Mouse (Mus musculus) liver (tissue): ENCODE results near the gene Nlrc5.
"Not testable (repeated sequence)": the region's sequence is repeated elsewhere in the genome, so short reads cannot be mapped to it uniquely, and the experiment has no call there.

Experiments used
- DNase-seq: peaks from one replicate; pipeline ENCODE4 v3.0.0-alpha.2; 2020; ENCODE audit warnings: mixed read lengths

The Nlrc5 gene

DNA sequence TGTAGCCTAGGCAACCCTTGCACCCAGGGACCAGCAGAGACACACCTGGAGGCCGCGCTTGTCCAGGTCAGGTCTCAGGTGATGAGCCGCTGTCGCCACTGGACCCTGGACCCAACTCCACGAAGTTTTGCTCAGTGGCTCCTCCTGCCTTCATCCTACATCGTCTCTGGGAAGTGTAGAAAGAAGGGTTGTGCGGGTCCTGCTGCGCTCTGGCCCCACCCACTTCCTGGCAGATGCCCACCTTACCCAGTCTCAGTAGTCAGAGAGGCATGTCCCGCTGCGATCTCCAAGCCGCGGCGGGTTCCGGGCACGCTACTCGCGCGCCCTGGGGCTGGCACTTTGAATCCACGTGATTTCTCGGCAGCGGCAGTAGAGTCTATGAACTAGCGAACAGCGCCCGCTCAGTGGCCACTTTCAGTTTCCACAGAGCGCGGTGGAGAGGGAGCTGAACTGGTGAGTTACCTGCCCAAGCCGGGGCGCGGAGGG, at the start of gene Nlrc5:
Gene Nlrc5 (plus strand): TSS at position 376 of the 486 bp plus-strand sequence.
- DNase-seq, result peak; percentile 47

DNA sequence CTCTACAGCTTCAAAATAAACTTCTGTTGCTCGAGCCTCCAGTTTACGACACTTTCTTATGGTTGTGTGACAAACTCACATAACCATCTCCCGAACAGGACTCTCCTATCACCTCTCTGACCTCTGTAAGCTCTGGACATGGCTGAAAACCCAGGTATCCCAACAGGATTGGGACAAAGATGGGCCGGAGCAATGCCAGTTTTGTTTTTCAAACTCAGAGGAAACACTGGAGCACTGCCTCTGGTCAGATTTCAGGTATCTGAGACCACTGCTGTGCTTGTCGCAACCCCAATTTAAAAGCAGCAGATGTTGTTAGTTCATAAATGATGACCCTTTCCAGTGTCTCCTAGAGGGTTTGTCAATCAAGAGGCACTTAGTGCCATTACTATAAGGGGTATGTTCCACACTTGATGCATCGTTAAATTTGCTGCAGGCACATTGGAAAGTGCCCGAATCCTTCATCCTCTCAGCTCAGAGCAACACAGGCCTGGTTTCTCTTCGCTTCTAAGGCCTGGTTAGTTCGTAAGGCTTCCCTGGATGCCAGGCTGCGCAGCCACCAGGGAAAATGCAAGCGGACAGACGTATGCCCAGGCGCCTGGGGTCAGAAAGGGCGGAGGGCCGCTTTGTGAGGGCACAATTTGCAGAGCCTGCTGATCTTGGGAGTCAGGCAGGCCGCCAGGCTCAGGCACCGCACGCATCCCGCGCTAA, 48.5 kb upstream of the Nlrc5 start:
- no peak for DNase-seq

DNA sequence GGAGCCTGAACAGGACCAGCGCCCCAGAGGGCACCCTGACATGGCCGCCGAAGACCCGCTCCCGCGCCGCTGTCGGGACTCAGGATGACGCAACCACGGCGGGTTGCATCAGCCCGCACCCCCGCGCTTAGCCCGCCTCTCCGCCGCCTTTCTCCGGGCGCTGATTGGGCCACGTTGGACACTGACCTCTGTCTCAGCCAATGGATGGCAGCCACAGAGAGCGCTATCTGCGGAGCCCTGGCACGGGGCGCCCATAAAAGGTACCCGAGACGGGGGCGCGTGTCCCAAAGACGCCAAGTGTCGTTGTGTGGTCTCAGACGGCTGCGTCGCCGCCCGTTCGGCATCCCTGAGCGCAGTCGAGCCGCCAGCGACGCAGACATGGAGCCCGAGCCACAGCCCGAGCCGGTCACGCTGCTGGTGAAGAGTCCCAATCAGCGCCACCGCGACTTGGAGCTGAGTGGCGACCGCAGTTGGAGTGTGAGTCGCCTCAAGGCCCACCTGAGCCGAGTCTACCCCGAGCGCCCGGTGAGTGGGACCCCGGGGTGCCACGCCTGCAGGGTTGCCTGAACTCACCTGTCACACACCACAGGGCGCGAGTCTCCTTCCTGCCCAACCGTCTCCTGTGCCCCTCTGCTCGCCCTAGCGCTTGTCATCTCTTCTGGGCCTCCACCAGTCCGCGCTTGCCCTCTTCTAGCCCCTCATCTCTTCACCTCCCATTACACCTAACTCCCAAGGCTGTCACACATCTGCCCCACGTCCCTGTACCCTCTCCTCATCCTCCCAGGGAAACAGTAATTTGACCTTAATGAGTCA, 47.7 kb upstream of the Nlrc5 start, which contains the start of gene Herpud1:
Gene Herpud1 (plus strand): TSS at position 225 of the 813 bp plus-strand sequence.
- peak; percentile 98 for DNase-seq

DNA sequence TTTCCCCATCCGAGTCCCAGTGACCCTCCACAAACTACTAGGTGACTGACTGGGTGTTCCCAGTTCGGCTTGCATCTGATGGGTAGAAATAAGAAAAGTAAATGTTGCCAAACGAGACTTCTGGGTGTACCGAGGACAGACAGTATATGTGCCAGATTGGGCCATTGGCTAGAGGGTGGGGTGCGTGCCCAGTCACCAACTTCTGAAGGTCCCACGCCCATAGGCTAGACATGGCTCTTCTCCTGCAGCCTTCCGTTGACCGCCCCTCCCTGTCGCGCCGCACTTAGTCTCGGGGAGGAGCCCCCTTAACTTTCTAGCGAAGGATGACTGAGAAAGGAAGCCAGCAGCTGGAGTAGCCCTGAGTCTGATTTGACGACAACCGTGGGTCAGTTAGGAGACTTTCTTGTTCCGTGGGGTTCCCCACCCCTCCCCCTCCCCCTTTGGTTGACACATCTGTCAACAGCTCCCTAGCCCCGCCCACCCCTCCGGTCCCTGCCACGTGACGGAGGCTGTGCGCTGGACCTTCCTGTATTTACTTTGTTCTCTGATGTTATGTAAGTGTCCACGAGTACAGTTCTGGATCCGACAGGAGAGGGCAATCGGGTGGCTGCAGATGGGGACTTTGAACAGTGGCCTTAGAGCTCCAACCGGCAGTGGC, 47.0 kb upstream of the Nlrc5 start:
- peak; percentile 94 for DNase-seq

DNA sequence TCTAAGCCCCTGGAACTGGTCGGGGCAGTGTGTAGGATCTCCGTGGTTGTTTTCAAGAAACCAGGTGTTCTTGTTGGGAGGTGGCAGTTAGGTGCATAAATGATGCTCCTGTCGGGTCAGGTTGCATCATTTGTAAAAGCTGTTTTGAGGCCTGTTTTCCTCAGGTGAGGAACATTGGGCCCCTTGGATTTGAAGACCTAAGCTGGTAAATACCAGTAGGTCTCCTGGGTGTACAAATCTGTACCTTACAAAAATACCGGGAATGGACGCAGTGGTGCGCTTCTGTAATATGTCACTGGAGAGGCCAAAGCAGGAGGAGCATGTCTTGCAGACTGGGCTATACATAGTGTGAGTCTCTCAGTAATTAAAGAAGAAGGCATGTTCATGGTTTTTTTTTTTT, 46.4 kb upstream of the Nlrc5 start:
- DNase-seq, result no peak

DNA sequence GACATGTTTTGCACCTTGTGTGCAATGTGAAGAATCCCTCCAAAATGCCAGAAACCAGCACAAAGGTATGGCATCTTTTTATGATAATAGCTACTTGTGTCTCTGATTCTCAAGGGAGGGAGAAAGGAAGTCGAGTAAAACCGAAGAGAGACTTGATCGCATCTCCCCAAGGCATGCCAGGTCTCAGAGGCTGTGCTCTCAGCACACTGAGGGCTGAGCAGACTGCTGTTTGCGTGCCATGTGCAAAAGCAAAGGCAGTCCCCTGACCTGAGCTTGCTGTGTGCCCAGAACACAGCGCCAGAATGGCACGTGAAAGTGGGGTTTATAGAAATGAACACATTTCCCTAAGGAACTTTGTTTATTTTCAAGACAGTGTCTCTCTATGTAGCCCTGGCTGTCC, 44.6 kb upstream of the Nlrc5 start:
- no peak for DNase-seq

DNA sequence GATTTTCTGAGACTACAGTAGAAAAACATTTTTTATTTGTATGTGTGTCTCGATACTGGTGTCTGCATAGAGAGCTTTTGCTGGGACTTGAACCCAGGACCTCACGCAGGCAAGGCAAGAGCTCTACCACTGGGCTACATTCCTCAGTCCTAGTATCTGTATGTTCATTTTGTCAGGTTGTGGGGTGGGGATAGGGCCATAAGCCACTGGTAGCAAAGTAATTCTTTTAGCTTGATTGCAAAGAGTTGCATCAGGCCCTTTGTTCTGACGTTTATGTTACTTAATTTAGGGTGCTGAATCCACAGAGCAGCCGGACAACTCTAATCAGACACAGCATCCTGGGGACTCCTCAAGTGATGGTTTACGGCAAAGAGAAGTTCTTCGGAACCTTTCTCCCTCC, 43.7 kb upstream of the Nlrc5 start:
- DNase-seq, result no peak

DNA sequence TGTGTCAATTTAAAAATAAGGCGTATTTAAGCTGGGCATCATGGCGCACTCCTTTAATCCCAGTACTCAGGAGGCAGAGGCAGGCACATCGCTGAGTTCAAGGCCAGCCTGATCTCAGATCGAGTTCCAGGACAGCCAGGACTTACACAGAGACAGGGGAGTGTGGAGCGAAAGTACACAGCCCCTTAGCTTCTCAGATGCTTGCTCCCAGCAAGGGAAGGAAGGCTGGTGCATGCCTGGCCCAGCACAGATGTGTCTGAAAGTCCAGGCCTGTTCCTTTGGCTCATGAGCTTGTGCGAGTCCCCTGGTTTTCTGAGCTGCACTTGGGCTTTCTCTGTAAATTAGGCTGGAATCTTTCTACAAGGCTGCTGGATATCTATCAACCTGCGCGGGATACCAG, 43.2 kb upstream of the Nlrc5 start:
- no peak for DNase-seq

DNA sequence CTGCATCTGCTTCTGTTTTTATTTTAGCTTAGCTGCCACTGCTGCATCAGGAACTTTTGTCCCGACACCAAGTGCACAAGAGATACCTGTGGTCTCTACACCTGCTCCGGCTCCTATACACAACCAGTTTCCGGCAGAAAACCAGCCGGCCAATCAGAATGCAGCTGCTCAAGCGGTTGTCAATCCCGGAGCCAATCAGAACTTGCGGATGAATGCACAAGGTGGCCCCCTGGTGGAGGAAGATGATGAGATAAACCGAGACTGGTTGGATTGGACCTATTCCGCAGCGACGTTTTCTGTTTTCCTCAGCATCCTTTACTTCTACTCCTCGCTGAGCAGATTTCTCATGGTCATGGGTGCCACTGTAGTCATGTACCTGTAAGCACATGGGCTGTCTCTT, 42.0 kb upstream of the Nlrc5 start:
- peak; percentile 53 for DNase-seq

DNA sequence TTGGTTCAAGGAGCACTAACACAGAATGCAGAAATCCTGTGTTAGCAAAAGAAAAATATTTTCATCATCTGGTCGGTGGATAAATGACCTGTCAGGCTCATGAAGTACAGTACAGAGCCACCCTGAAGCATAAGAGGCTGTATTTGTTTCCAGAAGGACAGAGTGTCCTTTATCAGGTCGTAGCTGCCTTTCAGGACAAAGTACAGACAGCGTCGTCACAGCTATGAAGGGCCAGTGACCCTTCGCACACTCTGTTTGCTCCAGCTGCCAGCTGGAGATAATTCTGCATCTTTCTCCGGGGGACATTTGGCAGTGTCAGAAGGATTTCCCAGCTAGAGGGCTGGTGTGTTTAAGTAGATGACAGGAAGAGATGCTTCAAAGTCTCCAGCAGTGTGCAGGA, 41.5 kb upstream of the Nlrc5 start:
- no peak for DNase-seq

DNA sequence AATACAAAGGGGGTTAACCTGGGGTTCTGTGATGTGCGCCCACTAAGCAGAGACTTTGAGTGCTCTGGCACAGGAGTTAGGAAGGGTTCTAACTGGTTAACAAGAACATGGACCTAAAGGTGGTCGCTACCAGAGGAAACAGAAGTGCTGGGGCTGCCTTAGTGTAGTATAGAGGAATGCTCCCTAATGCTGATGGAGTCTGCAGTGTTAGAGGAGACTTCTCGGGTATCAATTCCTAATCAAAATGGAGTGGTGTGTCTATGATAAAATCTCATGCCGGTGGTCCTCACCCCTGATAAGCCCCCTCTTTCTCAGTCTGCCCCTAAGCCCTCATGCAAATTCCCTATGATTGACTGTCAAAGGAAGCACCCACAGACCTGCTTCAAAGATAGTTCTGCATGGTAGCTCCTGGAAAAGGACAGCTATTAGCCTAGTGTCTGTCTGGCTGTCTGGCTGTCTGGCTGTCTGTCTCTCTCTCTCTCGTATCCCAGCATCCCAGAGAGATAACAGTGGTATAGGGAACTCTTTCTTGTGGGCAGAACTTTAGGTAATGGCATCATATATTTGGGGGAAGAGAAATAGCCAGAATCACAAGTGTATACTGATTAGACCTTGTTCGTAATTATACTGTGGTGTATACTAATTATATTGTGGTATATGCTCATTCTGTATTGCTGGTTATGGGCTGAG, 38.2 kb upstream of the Nlrc5 start:
- no peak for DNase-seq

DNA sequence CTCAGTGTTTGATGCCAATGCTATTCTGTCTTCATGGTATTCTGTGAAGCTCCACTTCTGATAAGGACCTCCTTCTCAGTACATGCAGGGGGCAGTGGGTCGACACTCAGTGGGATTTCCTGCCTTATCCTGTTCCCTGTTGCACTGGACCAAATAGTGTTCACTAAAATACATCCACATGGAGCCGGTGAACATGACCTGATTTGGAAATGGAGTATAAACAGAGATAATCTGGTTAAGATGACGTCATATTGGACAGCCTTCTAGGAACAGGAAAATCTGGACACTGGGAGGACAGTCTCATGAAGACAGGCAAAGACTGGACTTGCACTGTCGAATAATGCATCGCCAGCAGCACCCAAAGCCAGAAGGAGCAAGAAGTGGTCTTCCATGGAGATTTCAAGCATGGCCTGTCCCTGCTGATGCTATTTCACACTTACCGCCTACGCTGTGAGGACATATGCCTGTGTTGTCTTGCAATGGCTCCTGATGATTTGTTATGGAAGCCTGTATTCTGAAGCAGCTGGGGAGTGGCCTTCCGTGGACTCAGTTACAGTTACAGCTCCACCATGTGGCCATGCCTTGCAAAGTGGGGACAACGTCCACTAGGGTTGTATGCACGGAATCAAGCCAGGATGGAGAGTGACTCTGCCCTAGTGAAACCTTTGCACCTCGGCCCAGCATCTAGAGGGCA, 37.0 kb upstream of the Nlrc5 start:
- DNase-seq, result peak; percentile 66

DNA sequence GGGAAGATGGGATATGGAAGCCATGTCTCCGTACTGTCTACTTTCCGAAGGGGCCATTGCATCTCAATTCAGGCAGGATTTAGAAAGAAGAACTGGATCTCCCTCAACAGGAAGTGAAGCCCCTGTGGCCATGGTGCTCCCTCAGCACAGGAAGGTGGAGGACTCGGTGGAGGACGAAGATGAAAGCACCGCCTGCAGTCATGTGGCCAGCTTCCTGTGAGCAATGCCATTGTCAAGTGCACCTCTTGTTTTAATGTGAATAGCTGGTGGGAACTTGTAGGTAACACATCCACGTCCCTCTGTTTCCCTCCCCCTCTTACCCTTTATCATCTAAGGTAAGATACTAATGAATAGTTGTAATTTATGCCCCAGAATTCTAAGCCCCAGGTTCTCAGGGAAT, 35.6 kb upstream of the Nlrc5 start:
- DNase-seq, result no peak

DNA sequence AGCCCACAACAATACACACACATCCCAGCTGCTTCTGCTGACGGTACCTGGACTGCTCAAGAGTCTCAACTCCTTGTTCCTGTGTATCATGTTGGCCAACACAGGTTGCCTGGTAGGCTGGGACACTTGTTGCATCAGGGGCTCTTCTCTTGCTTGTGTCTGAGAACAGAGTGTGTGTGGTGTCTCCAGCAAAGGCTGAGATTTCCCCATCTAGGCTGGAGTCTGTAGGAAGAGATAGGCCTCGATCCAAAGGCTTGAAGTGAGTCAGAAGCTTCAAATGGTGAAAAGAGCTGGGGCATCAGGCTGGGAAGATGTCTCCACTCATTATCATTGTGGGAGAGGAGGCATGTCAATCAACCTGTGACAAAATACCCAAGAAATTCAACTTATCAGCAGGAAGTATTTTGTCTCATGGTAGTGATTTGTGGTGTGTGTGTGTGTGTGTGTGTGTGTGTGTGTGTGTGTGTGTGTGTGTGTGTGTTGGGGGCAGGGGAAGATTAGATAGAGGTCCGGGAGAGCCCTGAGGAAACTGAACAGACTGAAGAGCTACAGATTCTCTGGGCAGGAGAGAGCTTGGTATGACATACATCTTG, 34.7 kb upstream of the Nlrc5 start:
- no peak for DNase-seq

DNA sequence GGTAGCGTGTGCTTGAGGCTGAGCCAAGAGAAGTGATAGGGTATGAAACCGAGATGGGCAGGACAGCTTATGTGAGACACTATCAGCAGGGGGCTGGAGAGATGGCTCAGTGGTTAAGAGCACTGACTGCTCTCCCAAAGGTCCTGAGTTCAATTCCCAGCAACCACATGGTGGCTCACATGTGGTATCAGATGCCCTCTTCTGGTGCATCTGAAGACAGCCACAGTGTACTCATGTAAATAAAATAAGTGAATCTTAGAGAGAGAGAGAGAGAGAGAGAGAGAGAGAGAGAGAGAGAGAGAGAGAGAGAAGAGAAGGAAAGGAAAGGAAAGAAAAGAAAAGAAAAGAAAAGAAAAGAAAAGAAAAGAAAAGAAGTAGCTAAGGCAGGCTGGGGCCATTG, 34.2 kb upstream of the Nlrc5 start:
- not testable (repeated sequence) for DNase-seq

DNA sequence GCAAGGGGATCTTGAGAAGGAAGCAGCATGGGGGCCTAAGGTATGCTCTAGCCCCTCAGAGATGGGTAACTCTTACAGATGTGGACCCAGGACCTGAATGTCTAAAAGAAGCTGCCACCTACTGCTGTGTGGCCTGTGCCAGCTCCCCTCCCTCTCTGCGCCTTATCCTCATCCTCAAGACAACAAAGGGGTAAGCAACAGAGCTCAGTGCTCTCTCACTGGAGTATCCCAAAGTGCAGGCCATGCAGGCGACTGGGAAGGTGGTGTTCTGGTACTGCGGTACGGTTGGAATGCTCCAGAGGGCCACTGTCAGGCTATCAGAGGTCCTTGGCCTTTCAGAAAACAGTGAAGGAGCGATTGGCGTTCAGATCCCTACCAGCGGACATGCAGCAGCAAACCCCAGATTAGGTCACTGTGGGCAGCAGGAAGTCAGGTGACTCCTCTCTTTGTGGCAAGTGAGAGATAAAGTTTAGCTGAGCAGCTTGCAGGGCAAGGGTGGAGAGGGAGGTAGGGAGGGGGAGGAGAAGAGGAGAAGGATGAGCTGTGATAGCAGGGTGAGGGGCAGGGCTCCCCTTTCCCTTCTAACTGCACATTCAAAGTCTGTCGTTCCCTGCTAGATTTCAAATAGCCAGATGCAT, 25.6 kb upstream of the Nlrc5 start:
- DNase-seq, result peak; percentile 39

DNA sequence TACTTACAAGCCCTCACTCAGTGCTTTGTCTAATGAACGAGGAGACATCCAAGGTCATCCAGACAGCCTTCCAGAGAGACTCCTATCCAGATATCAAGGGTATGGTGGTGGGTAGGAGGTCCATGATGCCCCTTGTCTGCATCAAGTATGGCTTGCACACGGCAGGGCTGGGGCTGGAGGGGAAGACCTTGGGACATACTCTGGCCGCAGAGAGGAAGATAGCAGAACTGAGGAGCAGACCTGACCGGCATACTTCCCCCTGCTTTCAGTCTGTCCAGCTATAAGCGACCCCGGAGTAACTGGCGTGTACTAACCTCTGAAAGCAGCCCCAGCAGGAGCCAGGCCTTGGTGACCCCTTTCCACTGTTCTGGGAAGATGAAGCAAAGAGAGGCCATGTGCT, 24.6 kb upstream of the Nlrc5 start:
- DNase-seq, result no peak

DNA sequence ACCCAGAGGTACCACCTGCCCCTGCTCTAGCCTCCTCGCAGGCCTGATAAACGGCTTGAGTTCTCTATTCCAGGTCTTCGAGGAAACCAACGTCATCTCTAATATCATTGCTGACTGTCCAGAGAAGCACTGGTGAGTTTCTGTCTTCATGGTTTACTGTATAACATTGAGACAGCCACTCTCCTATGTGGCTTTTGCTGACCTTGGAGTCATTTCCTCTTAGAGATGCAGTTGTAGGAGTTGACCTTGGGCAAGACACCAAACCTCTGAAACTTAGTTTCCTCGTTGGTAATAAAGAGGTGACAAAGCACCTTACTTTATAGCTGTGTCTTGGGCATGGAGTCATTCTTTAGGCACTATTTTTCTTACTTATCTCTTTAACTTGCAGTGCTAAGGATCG, 21.6 kb upstream of the Nlrc5 start:
- DNase-seq, result no peak

DNA sequence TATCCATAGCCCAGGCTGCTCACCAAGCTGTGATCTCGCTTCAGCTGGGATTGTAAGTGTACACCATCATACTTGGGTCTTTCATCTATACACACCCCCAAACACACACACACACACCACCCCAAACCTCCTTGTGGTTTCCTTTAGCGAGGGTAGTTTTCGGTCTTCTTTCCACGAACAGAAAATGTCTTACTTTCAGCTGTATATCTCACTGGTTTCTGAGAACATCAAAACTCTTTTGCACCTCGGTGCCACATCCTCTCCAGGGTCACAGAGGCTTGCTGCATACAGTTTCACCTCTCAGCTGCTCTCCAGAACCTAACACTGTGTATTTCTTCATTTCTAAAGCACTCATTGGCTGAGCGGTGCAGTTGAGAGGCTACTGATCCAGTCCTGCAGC, 20.6 kb upstream of the Nlrc5 start:
- DNase-seq, result no peak

DNA sequence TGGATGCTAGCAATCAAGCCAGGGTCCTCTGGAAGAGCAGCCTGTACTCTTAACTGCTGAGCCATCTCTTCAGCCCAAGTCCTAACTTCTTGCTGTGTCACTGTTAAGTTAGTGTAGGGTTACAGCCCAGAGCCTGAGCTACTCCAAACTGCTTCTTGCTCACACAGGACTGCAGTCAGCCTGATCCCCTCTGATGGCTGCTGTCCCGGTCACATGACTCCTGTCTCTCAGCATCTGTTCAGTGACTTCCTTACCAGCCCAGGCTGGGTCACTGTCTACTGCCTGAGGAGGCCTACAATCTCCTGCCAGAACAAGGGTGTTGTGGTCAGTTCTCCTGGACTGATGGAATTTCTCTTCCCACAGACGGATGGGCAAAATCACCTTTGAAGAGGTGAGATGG, 18.9 kb upstream of the Nlrc5 start:
- DNase-seq, result no peak

DNA sequence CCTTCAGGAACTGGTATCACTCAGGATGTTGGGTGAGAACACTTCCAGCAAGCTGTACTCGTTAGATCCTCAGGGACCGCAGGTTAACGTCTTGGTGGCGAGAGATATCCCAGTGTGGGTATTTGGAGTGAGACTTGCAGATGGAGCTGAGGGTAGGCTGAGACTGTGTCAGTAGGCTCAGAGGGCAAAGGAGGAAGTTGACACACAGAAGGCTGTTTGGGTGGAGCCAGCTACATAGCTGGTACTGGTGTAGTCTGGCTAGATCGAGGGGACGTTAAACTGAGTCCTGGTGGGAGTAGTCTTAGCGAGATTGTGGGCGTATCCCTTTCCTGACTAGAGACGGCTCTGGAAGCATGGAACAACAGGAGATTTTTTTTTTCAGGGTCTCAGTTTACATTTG, 16.1 kb upstream of the Nlrc5 start:
- no peak for DNase-seq

DNA sequence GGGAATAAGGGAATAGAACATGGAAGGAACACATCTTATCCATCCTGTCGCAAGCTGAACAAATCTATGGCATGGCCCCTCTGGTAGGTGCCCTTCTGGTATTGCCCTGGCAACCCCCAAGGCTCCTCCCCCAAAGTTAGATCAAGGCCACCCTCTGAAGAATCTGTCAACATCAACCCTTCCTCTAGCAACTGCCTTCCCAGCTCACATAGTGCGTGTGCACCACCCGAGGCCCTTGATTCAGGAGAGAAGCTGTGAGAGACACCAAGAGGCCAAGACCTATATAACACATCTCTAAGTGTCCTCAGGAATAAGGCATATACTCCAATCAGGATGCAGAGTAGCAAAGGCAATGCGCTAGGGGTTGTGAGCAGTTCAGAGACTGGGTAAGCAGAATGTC, 11.9 kb upstream of the Nlrc5 start:
- DNase-seq, result no peak
